Mouse (Mus musculus) heart, embryonic 12.5 days (tissue): Measurements from ENCODE around the gene Prkag2. TPM values are rescaled to one million over a fixed set of nuclear protein-coding genes. Genes with fewer than 3 reads are reported as not detected.
"Not testable (repeated sequence)": the region's sequence is repeated elsewhere in the genome, so short reads cannot be mapped to it uniquely, and the experiment has no call there.

Source experiments
- ATAC-seq: fragments of 200-750 bp; cut with Nextera tagmentation; 2 replicates; pipeline ENCODE4 v1.8.0; 2017; ENCODE audit warnings: moderate TSS enrichment, moderate library complexity; ENCODE audit not compliant: insufficient number of reproducible peaks, low FRiP score
- H3K27ac ChIP-seq: fragments of 300-500 bp; sonication (generic); 2 replicates; pipeline ENCODE4 v1.5.1; 2016; ENCODE audit warnings: mild to moderate bottlenecking, moderate library complexity; ENCODE audit not compliant: poor library complexity, severe bottlenecking
- H3K27me3 ChIP-seq: fragments of 300-500 bp; sonication (generic); replicated peaks from 2 replicates; pipeline ENCODE4 v1.6.1; 2016; ENCODE audit warnings: mild to moderate bottlenecking, moderate library complexity
- H3K36me3 ChIP-seq: fragments of 300-500 bp; sonication (generic); 2 replicates; pipeline ENCODE4 v1.6.1; 2016; ENCODE audit warnings: mild to moderate bottlenecking, moderate library complexity
- H3K4me1 ChIP-seq: fragments of 300-500 bp; sonication (generic); replicated peaks from 2 replicates; pipeline ENCODE4 v1.6.1; 2016; ENCODE audit warnings: mild to moderate bottlenecking
- H3K4me2 ChIP-seq: fragments of 300-500 bp; sonication (generic); 2 replicates; pipeline ENCODE4 v1.6.1; 2016; ENCODE audit warnings: mild to moderate bottlenecking, moderate library complexity
- H3K4me3 ChIP-seq: fragments of 300-500 bp; sonication (generic); 2 replicates; pipeline ENCODE4 v1.5.1; 2016; ENCODE audit warnings: mild to moderate bottlenecking
- H3K9ac ChIP-seq: fragments of 300-500 bp; sonication (generic); 2 replicates; pipeline ENCODE4 v1.6.1; 2016; ENCODE audit warnings: mild to moderate bottlenecking, moderate library complexity
- H3K9me3 ChIP-seq: fragments of 300-500 bp; sonication (generic); replicated peaks from 2 replicates; pipeline ENCODE4 v1.6.1; 2016; ENCODE audit warnings: mild to moderate bottlenecking, moderate library complexity
- WGBS: fragments of 180-500 bp; shearing (Covaris S2); methylation state at CpG from one replicate; pipeline ENCODE4 v1.1.7; 2016; 5-methylcytosine and 5-hydroxymethylcytosine counted together
- polyA plus RNA-seq: library from polyadenylated mRNA; unstranded; fragments of >200 nt; fragmentation: Nextera tagmentation; extraction: Ambion mirVana; gene quantifications from 2 replicates; pipeline ENCODE4 v1.2.1, GENCODE M21; 2016

Gene Prkag2
- polyA plus RNA-seq, 1 experiment from 2014 or later = 105 TPM

GRCm38 (mm10) chr5:25086234-25086633 lies 14.2 kb downstream of the Prkag2 start:
- Histone ChIP-seq H3K27me3 (no peaks in the 10 kb centered on the region), H3K4me2 (no peak overlapping the region), H3K4me3 (no peak overlapping the region), H3K4me1 (peaks cover 53% of the 10 kb centered on the region), H3K36me3 (no peaks in the 10 kb centered on the region), H3K9me3 (no peaks in the 10 kb centered on the region), H3K27ac (no peak overlapping the region), H3K9ac (no peak overlapping the region)
- ATAC-seq = peak; percentile 36
- 34% methylated on average over 4 of the region's 4 CpGs for WGBS

GRCm38 (mm10) chr5:25085170-25085569 lies 15.3 kb downstream of the Prkag2 start:
- Histone ChIP-seq H3K27me3 (0 out of 2 replicates have a peak, but pooled peaks cover 3% of the 10 kb centered on the region), H3K4me1 (peaks cover 54% of the 10 kb centered on the region), H3K4me2 (no peak overlapping the region), H3K36me3 (no peaks in the 10 kb centered on the region), H3K27ac (no peak overlapping the region), H3K9ac (no peak overlapping the region), H3K4me3 (no peak overlapping the region), H3K9me3 (no peaks in the 10 kb centered on the region)
- WGBS = 85% methylated on average over 10 of the region's 10 CpGs
- ATAC-seq = no peak

GRCm38 (mm10) chr5:25083816-25084215 lies 16.6 kb downstream of the Prkag2 start:
- no peak overlapping the region for H3K27ac ChIP-seq
- peaks cover 56% of the 10 kb centered on the region for H3K4me1 ChIP-seq
- WGBS = 38% methylated on average over 7 of the region's 7 CpGs
- no peak for ATAC-seq
- H3K27me3 ChIP-seq = 0 out of 2 replicates have a peak, but pooled peaks cover 3% of the 10 kb centered on the region
- H3K9ac ChIP-seq = no peak overlapping the region
- H3K9me3 ChIP-seq = no peaks in the 10 kb centered on the region
- H3K36me3 ChIP-seq = no peaks in the 10 kb centered on the region
- no peak overlapping the region for H3K4me3 ChIP-seq
- no peak overlapping the region for H3K4me2 ChIP-seq

- ATAC-seq = peak; percentile 53; the same call in 1 of the 2 replicates
- no peak overlapping the region for H3K9ac ChIP-seq
- H3K4me2 ChIP-seq = no peak overlapping the region
- no peaks in the 10 kb centered on the region for H3K9me3 ChIP-seq
- no peak overlapping the region for H3K27ac ChIP-seq
- no peaks in the 10 kb centered on the region for H3K36me3 ChIP-seq
- 36% methylated on average over 2 of the region's 2 CpGs for WGBS
- no peak overlapping the region for H3K4me3 ChIP-seq
- peaks cover 51% of the 10 kb centered on the region for H3K4me1 ChIP-seq
- peaks cover 7% of the 10 kb centered on the region; the same call in 1 of the 2 replicates for H3K27me3 ChIP-seq
Observed at GRCm38 (mm10) chr5:25082542-25082941, 17.9 kb downstream of the Prkag2 start.

- Histone ChIP-seq H3K4me1 (peaks cover 43% of the 10 kb centered on the region), H3K9me3 (no peaks in the 10 kb centered on the region), H3K9ac (no peak overlapping the region), H3K36me3 (no peaks in the 10 kb centered on the region), H3K4me3 (no peak overlapping the region), H3K27ac (no peak overlapping the region), H3K4me2 (no peak overlapping the region), H3K27me3 (peaks cover 7% of the 10 kb centered on the region; the same call in 1 of the 2 replicates)
- no peak for ATAC-seq
- WGBS = 62% methylated on average over 16 of the region's 16 CpGs
Observed at GRCm38 (mm10) chr5:25081545-25081944, 18.9 kb downstream of the Prkag2 start.

GRCm38 (mm10) chr5:25080994-25081393 lies 19.4 kb downstream of the Prkag2 start:
- Histone ChIP-seq H3K4me2 (no peak overlapping the region), H3K27ac (no peak overlapping the region), H3K4me3 (no peak overlapping the region), H3K9ac (no peak overlapping the region), H3K9me3 (no peaks in the 10 kb centered on the region), H3K36me3 (no peaks in the 10 kb centered on the region), H3K4me1 (peaks cover 37% of the 10 kb centered on the region), H3K27me3 (peaks cover 7% of the 10 kb centered on the region; the same call in 1 of the 2 replicates)
- 69% methylated on average over 3 of the region's 3 CpGs for WGBS
- no peak for ATAC-seq

GRCm38 (mm10) chr5:25080438-25080945 lies 19.9 kb downstream of the Prkag2 start:
- Histone ChIP-seq H3K9me3 (no peaks in the 10 kb centered on the region), H3K27me3 (peaks cover 7% of the 10 kb centered on the region; the same call in 1 of the 2 replicates), H3K4me3 (no peak overlapping the region), H3K36me3 (no peaks in the 10 kb centered on the region), H3K4me1 (peaks cover 32% of the 10 kb centered on the region), H3K27ac (no peak overlapping the region), H3K9ac (no peak overlapping the region), H3K4me2 (no peak overlapping the region)
- no peak for ATAC-seq
- WGBS = 89% methylated on average over 9 of the region's 9 CpGs

- WGBS = 69% methylated on average over 9 of the region's 9 CpGs
- ATAC-seq = no peak
Observed at GRCm38 (mm10) chr5:25079766-25080265, 20.6 kb downstream of the Prkag2 start.

GRCm38 (mm10) chr5:25077873-25078651 lies 22.4 kb downstream of the Prkag2 start:
- Histone ChIP-seq H3K9ac (no peak overlapping the region), H3K9me3 (no peaks in the 10 kb centered on the region), H3K27me3 (peaks cover 7% of the 10 kb centered on the region; the same call in 1 of the 2 replicates), H3K4me2 (no peak overlapping the region), H3K4me3 (no peak overlapping the region), H3K27ac (no peak overlapping the region), H3K4me1 (peaks cover 17% of the 10 kb centered on the region), H3K36me3 (no peaks in the 10 kb centered on the region)
- 80% methylated on average over 8 of the region's 8 CpGs for WGBS
- ATAC-seq = no peak

More at GRCm38 (mm10) chr5:25079766-25080265, 20.6 kb downstream of the Prkag2 start:
- Histone ChIP-seq H3K27me3 (peaks cover 7% of the 10 kb centered on the region; the same call in 1 of the 2 replicates), H3K9me3 (no peaks in the 10 kb centered on the region), H3K36me3 (no peaks in the 10 kb centered on the region), H3K4me1 (peaks cover 26% of the 10 kb centered on the region), H3K27ac (no peak overlapping the region), H3K9ac (no peak overlapping the region), H3K4me2 (no peak overlapping the region), H3K4me3 (no peak overlapping the region)

- not testable (repeated sequence) for H3K4me2 ChIP-seq, H3K27ac ChIP-seq, H3K36me3 ChIP-seq, H3K9me3 ChIP-seq, H3K27me3 ChIP-seq, H3K9ac ChIP-seq, ATAC-seq, H3K4me3 ChIP-seq
- H3K4me1 ChIP-seq = peaks cover 13% of the 10 kb centered on the region
- WGBS = 90% methylated on average over 13 of the region's 13 CpGs
Observed at GRCm38 (mm10) chr5:25077258-25077657, 23.2 kb downstream of the Prkag2 start.

GRCm38 (mm10) chr5:25075623-25076022 lies 24.8 kb downstream of the Prkag2 start:
- Histone ChIP-seq H3K27ac (no peak overlapping the region), H3K4me2 (no peak overlapping the region), H3K27me3 (peaks cover 5% of the 10 kb centered on the region; the same call in 1 of the 2 replicates), H3K4me3 (no peak overlapping the region), H3K36me3 (no peaks in the 10 kb centered on the region), H3K4me1 (peaks cover 11% of the 10 kb centered on the region; the same call in 1 of the 2 replicates), H3K9me3 (no peaks in the 10 kb centered on the region), H3K9ac (no peak overlapping the region)
- 79% methylated on average over 4 of the region's 4 CpGs for WGBS
- no peak for ATAC-seq
